Mouse (Mus musculus) urinary bladder, adult 2 months (tissue): ENCODE data around the gene Uox. TPM values are rescaled to one million over a fixed set of nuclear protein-coding genes. Genes with fewer than 3 reads are reported as not detected.

Experiments used
- DNase-seq: peaks from one replicate; pipeline ENCODE4 v3.0.0; 2022; ENCODE audit warnings: low spot score
- polyA plus RNA-seq: library from polyadenylated mRNA; depleted of rRNA; stranded (reverse); fragments of >200 nt; gene quantifications from 2 replicates; pipeline ENCODE4 v1.2.3, GENCODE M21; 2012

Uox gene
- polyA plus RNA-seq, 1 experiment = not detected

DNA sequence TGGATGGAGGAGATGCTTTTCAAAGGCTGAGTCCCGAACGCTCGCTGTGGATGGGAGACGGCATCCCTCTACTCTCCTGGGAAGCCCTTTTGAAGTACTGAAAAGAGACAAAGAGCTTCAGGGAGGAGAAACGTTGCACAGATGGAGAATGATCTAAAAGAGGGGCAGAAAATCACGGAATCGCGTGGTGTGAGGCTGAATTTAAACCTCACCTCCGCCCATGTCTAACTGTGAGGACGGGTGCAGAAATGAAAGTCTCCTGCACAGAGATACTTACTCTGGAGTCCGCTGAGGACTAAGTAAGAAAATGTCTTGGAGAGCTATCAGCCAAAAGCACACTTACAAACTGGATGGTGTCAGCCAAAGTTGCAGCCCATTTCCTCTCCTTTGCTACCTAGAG is 51.7 kb downstream of the Uox start:
- DNase-seq = no peak

DNA sequence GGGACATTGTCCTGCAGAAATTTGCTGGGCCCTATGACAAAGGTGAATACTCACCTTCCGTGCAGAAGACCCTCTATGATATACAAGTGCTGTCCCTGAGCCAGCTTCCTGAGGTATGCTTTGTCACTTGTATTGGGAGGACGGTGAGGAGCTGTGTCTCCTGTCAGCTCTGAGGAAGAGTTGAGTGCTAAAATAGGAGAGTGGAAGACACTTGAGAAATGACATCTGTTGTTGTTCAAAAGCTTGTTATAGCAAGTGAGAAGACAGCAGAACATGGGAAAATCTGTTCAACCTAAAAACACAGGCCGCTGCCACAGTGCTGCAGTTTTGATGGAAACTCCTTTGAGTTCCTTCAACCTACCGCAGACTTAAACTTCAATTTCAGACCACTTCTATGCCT is 55.5 kb downstream of the Uox start:
- no peak for DNase-seq

DNA sequence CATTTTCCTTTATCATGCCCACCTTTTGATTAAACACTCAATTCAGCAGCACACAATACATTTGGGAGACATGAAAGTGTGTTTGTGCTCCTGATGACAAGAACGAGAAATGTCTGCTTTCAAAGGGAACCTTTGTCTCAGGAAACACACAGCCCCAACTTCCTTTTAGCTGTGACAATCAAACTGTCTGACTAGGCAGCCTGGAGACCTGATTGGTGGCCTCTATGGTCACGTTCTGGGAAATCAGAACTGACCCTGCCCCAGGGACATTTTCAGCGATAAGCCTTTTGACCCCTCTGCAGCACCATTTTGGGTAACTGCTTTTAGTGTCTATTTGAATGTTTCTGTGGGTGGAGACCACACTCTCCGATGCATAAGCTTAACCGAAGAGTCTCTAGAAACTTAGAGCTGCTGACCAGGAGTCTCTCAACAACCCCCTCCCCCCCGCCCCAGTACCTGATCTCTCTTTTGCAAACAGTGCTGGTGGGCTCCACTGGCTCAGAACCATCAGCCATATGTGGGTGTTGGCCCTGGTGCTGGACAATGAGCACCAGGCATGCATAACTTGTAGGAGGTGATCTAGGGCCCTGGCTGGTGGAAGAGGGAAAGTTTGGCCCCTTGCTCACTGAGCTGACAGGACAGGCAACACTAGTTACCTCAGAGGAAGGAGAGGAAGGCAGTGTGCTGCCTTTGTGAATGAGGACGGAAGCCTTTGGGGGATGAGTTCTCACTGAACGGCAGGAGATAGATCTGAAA is 58.2 kb downstream of the Uox start:
- DNase-seq = no peak

DNA sequence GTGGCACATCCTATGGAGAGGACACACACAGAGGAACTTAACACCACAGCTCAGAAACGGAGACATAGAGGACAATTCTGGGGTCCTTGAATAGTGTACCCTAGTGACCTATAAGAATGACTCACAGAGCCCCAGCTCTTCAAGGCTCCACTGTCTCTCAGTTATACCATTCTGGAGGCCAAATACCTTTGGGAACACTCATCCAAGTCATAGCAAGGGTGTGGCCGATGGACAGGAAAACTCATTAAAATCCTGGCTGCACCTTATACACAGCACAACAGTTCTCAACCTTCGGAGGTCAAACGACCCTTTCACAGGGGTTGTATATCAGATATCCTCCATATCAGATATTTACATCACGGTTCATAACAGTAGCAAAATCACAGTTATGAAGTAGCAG is 62.3 kb downstream of the Uox start:
- DNase-seq = no peak

DNA sequence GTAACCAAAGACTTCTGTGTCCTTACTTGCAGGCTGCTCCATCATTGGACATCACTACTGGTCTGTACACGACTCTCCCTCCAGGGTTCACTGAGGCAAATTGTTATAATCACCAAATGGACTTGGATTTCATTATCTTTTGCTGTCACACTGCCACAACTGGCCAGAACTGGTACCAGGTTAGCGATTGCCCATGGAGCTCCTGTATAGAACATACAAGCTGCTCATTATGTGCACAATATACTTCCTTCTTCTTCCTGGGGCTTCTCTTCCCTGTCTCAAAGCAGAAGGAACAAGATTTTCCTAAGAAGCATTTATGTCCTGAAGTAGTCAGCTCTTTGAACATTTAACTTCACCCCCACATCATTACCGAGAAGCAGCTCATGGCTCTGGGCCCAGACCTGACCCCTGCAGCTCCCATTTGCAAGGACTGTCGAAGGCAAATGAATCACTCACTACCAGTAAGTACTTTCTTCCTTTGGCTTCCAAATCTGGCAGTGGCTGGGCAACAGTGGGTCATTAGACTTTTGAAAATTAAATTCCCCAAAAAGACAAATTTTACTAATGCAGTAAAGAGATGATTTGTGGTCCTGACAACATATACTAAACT is 71.7 kb downstream of the Uox start:
- DNase-seq = no peak

DNA sequence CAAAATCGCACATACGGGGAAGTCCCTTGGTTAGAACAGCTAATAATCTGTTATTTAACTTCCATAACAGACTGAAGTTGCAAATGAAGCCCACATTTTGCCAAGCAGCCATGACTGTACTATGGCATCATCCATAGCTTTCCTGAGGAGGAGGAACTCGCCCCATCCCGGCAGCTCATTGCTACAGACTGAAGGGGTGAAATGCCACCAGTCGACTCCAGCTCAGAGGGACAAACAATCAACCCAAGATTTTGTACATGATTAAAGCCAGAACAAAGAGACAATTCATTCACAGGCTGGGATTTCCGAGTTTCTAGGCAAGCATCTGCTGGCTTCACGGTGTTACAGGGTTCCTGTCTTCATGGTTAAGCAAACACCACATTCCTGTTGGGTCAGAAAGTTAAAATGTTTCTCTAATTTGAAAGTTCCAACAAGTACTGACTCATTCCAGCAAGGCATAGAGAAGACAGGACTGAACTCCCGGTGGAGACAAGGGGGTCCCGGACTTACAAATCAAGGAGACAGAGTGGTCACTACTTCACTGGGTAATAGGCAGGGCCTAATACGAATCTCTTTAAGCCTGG is 79.2 kb downstream of the Uox start:
- no peak for DNase-seq

DNA sequence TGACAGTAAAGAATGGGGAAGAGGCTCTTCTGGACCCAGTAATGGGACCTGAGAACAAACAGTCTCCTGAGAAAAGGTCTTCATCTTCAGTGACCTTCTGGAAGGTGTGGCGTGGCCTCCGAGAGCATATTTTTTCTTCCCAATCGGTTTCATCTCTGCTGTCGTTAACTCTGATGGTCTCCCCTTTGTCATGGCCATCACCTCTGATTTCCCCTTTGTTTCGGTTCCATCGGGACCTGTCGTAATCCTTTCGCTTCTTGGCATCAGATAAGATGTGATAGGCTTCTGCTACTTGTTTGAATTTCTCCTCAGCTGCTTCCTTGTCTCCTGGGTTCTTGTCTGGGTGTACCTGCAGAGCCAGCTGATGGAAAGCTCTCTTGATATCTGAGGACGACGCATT is 80.5 kb downstream of the Uox start:
- no peak for DNase-seq

DNA sequence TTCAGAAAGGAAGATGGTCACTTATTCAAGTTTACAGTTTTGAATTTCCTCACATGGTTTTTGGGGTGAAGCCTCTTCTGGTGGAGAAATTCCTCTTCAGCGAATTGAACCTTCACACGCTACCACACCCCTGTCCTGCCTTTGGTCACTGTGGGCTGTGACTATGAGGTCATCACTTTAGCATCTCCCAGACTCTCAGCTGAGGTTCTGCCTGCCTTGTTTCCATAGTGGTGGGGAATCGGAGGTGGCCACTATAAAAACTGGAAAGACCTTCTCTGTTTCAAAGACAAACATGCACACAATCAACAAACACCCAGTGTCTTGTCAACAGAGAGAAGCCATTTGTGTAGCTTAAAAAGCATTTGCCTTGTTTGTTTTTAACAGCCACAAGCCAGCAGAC is 81.0 kb downstream of the Uox start, which contains the start of gene 4930503B20Rik:
Gene 4930503B20Rik (minus strand): TSS at position 101 of the 400 bp plus-strand sequence.
- no peak for DNase-seq

DNA sequence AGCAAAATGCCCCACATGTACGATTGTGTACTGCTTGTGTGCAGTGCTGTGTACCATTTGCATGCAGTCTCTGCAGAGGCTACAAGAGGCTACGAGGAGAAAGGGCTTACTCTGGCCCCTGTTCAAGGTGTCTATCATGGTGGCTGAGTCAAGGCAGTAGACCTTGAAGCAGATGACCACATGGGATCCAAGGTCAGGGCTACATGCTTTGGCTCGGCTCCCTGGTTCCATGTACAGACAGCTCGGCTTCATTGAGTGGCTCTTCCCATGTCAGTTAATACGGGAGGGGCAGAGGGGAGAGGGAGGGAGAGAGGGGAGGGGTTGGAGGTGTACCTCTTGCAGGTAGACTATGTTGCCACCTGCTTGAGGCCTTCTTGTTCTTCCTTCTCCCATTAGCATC is 82.2 kb downstream of the Uox start:
- DNase-seq = no peak

DNA sequence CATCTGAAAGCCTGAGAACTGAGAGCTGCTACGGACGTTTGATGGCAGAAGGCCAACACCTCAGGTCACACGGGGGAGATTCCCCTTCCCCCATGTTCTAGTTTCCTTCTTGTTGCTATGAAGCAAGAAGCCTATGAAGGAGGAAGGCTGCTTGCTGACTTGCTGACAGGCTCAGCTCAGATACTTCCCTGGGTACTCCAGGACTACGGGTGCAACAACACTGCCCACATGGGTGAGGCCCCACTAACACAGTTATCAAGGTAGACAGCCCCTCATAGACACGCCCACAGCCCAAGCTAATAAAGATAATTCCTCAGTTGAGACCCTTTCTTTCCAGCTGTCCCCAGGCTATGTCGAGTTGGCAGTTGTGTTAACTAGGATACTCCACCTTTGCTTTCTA is 83.5 kb downstream of the Uox start:
- DNase-seq = no peak

DNA sequence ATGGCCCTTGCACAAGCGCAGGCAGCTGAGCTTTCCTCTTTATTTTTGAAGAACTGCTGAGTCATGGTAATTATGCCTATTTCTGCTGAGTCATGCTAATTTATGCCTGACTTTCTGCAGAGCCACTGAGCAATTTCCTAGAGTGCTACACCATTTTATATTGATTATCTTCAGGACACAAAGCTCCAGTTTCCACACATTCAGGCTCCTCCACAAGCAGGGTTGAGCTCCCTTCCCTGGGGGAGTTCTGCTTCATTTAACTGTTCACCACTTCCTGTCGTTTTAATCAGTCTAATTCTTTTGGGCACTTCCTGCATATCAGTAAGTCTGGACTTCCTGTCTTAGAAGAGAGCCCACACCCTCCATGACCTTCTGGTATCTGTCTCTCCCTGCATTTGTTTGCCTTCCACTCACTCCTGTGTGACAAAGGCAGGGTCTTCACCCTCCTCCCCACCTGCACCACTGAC is 84.9 kb downstream of the Uox start:
- DNase-seq = no peak

DNA sequence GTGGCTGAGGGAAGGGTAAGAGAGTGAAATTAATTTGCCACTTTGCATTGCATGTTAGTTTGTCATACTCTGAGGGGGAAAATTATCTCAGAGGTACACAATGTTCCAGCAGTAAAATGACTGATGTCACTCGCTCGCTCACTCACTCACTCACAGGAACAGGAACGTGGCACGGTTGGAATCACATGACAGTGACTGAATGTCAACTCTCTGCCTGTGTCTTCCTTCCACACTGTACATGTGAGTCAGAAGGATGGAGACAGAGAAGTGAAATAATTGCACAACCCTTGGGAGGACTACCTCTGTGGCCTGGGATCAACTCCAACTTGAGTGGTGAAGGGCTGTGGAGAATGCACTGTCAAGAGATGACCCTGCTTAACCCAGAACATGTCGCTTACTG is 87.2 kb downstream of the Uox start:
- no peak for DNase-seq

DNA sequence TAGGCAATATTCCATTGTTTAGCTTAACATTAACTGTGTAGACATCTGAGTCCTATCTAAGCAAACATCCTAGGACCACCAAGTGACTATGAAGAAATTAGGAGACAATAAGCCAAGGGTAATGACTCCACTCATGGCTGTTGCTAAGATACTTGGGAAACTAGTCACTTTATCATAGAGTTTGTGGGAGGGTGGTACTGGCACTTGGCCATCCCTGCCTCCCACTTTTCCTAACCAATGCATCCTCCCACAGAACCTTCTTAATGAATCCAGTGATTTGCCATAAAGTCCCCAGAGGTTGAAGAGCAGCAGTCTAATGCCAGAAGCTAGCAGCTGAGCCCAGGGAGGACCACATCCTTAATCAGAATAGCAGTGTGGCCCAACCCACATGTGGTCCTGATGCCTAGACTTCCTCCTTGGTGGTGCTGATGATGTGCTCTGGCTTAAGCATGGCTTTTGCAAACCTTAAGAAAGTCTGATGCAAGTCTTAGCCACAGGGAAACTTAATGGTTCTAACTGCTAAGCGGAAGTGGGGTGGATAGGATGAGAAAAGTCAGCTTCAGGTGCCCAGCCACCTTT is 87.9 kb downstream of the Uox start:
- no peak for DNase-seq

DNA sequence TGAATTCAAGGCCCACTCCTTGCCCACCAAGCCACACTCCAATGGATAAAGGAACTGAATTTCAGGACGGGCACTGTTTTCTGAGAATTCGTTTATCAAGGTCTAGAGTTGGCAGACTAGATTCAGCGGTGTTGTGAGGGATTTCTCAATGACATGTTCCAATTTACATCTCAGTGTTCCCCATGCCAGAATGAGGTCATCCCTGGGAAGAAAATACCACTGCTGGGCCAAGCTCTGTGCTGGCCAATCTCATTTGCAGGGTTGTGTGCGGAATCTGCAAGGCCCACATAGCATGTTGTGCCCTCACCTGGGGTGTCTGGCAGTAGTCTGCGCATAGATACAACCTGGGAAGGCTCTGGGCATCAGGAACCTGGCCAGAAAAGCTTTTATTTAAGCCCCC is 89.1 kb downstream of the Uox start:
- DNase-seq = no peak

DNA sequence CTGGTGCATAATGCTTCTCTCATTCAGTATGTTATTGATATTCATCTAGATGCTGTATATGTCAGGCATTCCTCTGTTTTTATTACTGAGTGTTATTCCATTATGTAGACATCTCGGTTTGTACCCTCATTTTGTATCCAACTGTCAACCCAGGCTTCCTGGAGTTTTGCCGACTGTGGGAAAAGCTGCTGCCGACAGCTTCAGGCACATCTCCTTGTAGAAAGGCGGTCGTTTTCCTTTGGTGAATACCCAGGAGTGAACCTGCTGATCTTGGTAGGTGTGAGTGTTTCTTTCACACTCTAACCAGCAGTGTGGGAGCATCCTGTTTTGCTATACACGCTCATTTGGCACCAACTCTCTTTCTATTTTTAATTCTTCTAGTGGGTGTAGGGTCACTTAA is 90.8 kb downstream of the Uox start:
- no peak for DNase-seq

DNA sequence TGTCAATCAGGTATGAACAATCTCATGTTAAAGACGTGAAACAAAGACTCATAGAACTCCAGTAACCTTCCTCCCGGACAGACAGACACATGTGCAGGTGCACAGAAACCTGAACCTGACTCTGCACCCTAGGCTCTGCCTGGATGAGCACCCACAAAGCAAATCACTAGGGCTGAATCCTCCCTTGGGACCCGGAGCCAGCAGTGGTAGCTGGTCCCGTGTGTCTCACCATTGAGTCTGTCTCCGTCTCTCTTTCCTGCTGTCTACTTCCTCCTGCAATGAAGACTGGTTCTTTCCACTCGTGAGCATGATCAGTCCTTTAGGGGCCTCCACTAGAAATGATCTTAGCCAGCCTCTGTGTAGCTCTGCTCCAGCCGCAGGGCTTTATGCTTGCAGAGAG is 91.7 kb downstream of the Uox start:
- no peak for DNase-seq

DNA sequence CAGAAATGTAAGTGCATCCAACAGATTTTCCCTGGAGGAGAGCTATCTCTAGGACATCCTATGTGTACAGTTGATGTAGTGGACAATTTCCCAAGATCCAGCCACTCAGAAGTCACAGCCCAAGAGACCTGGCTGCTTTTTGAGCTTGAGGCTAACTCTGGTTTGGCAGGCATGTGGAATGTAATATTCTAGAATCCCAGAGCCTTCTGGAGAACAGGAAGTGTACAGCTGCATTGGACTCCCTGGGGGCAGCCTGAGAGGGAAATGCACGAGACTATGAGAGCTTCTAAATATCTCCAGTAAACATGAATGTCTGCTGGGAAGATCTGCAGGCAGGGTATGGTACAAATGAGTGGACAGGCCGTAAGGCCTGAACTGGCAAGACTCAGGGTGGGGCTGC is 100.9 kb downstream of the Uox start:
- no peak for DNase-seq

DNA sequence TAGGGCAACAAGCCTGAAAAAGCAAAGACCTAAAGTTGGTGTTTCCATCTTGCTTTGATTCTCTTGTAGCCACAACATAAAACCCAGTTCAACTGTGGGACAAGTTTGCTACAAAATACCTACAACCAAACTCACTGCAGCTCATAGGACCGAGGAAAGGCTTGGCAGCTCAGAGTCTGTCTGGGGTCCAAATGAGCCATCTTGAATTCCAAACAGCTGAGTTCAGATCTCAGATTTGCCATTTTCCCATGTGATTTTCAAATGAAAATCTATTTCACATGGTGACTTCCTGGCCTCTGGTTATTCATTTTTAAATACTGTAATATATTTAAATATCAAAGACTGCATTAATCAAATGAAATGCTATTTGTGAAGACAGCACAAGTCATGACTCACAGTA is 104.9 kb downstream of the Uox start:
- no peak for DNase-seq

DNA sequence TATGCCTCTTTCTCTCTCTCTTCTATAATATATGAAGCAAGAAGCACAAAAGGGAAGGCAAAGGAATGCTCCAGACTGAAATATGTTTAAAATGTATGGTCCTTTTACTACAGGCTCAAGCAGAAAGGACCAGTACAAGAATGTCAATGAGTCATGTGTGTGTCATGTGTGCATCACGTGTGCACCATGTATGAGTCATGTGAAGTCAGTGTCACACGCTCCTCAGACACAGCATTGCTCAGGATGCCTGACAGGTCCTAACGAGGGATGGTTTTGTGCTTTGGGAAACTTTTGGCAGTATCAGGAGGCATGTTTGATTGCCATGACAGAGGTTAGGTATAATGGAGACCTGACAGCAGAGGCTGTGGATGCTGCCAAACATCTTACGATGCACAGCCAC is 106.0 kb downstream of the Uox start:
- DNase-seq = no peak

DNA sequence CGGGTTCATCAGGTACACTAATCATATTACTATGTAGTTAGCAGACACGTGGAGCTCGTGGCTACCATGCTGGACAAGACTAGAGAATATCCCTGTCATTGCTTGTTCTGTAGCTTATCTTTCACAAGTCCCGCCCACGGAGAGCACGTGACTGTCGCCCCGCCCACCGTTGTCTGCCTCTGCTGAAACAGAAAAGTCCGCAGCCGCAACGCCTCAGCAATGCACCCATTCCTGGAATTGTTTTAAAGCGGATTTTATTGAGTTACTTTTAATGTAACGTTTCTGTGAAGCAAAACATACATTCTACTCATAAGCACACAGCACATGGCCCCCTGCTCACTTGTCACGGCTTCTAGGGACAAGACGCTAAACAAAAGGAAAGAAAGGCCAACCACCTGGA is 109.4 kb downstream of the Uox start:
- DNase-seq = no peak

DNA sequence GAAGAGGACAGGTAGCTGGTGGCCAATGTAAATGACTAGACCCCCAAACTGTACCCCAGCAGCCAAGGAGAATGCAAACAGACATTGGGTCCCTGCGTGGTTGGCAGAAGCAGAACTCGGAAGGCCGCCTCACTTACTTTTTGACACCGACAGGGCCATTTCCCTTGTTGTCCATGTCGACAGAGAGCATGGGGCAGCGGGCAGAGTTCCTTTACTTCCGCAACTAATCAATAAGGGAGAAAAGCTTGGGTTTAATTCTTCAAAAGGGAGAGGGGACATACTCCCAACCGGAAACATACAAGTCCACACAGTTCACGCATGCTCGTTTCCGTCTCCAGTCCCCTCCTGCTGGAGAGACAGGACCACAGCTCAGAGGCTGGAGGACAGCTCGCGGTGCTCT is 110.4 kb downstream of the Uox start:
- DNase-seq = no peak

DNA sequence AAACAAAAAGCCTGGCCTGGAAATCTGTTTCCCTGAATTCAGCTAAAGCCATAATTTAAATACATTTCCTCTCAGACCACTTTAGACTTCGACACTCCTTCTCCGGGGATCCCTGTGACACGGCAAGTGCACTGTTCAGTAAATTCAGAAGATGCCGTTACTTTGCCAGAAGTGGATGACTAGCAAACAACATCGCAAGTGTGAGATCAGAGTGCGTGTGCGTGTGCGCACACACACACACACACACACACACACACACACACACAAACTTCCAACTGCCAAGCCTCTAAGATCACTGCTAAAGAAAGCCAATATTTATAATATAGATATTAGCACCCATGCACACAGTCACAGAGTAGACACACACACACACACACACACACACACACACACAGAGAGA is 111.5 kb downstream of the Uox start:
- no peak for DNase-seq
